Mouse (Mus musculus): ENCODE data around the gene Armc5. TPM values are rescaled to one million over a fixed set of nuclear protein-coding genes. Genes with fewer than 3 reads are reported as not detected.

The Armc5 gene
- total RNA-seq (2021) = 10 to 100 TPM; 17.0 to 18.8 TPM
- long read RNA-seq, experiment 1, transcript Armc5-201 (6 exons, 3,834 nt) = major isoform, 16 of 25 reads
- long read RNA-seq, experiment 1, partial matches to known transcripts = 6 of 25 reads
- long read RNA-seq, experiment 1, other reads (novel, unspliced or antisense) = 3 of 25 reads
- long read RNA-seq, experiment 2, transcript Armc5-201 (6 exons, 3,834 nt) = major isoform, 17 of 25 reads
- long read RNA-seq, experiment 2, partial matches to known transcripts = 5 of 25 reads
- long read RNA-seq, experiment 2, other reads (novel, unspliced or antisense) = 3 of 25 reads

GRCm38 (mm10) chr7:128236856-128237592, at the start of gene Armc5:
Armc5 (plus strand) TSS chr7:128237342.
- peak; percentile 91 for DNase-seq

DNA sequence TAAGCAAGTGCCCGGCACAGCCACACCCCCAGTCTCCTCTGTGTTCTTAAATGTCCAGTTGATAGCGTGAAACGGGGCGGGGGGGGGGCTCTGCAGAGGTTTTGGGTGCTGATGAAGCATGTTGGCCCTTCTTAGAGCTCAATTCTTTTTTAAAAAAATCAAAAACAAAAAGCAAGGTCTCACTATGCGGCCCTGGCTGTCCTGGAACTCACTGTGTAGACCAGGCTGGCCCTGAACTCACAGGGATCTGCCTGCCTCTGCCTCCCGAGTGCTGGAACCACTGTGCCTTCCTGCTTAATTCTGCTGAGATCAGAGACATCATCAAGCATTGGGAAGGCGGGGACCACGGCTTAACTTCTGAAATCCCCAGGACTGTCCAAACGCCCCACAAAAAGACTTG, 35.5 kb upstream of the Armc5 start:
- no peak for DNase-seq

- DNase-seq = no peak
Observed at GRCm38 (mm10) chr7:128203071-128203470, 34.1 kb upstream of the Armc5 start.

DNA sequence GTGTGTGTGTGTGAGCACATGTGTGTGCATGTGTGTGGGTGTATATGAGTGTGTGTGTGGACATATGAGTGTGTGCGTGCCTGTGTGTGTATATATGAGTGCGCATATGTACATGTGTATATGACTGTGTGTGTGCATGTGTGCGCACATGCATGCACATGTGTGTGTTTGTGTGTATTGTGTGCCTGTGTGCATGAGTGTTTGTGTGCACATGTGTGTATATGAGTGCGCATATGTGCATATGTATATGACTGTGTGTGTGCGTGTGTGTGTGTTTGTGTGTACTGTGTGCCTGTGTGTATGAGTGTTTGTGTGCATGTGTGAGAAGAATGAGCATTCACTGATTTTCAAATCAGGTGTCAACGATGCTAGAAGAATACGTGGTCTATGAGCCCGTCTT, 33.0 kb upstream of the Armc5 start:
- DNase-seq = no peak

GRCm38 (mm10) chr7:128205695-128206094, 31.4 kb upstream of the Armc5 start:
- DNase-seq = no peak

GRCm38 (mm10) chr7:128206152-128206551, 31.0 kb upstream of the Armc5 start, which contains the start of gene Cox6a2:
Cox6a2 (minus strand) TSS chr7:128206387.
- DNase-seq = no peak

DNA sequence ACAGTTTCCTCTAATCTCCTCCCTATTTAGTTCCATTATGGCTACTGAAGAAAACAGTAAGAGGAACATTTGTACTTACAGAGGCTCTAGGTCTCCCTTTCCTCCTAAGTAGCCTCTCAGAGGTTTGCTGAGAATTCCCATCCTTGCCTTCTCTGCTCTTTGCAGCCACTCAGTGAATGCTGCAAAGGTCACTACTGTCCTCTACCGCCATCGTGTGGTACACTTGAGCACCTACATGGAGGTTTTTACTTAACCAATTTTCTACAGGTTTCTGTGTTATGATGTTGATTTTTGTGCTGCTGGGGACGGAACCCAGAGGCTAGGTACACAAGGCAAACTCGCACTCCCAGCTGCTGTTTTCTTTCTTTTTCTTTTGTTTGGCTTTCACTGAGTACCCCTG, 29.0 kb upstream of the Armc5 start:
- peak; percentile 75 for DNase-seq

GRCm38 (mm10) chr7:128209826-128210225, 27.3 kb upstream of the Armc5 start:
- DNase-seq = no peak

DNA sequence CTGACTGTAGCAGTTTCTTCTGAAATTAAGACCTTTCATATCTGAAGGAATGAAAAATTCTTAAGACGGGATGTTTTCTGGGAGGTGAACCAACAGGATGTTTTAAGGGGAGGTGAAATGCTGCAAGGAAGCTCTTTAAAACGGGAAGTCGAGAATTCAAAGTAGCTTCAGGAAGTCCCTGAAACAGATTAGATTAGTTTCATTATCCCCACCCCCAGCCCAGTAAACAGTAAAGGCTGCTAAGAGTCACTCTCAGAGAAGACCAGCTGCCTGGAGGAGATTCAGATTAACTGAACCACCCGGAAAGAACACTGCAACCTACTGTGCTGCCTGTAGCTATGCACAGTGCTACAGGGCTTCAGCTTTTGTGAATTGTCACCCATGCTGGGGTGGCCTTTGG, 17.2 kb upstream of the Armc5 start:
- DNase-seq = no peak

GRCm38 (mm10) chr7:128220936-128221335, 16.2 kb upstream of the Armc5 start:
- no peak for DNase-seq

DNA sequence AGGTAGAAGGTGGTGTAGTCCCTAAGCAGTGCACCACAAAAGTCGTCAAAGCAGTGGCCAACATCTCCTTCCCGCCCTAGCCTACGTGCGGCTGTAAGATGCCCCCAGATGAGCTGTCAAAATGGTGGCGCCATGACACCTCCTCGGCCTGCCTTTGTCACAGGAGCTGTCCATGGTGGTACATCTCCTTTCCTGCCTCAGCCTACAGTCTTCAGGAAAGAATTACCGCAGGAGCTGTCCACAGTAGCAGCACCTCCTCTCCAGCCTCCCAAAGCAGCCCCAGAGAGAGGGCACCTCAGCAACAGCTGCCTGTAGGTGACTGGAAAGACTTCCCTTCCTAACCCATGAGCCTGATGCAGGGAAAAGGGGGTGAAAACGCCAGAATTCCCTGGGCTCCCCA, 5.4 kb upstream of the Armc5 start:
- no peak for DNase-seq

- DNase-seq = no peak
Observed at GRCm38 (mm10) chr7:128234796-128235195, 2.3 kb upstream of the Armc5 start.

DNA sequence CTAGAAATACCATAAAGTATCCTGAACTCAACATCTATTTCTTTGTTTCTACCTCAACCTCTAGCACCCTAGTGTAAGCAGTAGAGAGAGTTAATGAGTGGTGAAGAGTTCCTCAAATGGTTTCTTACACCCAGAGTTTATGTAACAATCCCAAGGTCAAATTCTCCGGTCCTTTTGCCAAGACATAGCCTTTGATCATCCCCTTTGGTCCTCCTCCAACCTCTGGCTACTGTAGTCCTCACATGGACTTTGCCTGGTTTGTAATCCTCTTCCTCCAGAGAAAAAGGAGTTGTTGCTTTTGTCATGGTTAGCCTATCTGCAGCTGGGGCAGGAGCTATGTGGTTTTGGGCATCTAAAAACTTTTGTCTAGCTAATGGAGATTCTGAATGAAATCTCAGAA, 1.7 kb upstream of the Armc5 start:
- DNase-seq = no peak

DNA sequence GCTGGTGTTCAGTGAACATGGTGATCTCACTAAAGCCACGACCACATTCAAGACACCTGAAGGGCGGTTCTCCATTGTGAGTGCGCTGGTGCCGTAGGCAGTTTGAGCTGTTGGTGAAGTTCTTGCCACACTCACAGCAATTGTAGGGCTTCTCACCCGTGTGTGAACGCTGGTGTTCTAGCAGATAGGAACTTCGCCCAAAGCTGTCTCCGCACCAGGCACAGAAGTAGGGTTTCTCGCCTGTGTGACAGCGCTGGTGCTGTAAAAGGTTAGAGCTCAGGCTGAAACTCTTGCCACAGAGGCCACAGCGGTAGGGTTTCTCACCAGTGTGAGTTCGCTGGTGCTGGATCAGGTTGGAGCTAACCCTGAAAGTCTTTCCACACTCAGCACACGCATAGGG, 716 bp upstream of the Armc5 start:
- no peak for DNase-seq

DNA sequence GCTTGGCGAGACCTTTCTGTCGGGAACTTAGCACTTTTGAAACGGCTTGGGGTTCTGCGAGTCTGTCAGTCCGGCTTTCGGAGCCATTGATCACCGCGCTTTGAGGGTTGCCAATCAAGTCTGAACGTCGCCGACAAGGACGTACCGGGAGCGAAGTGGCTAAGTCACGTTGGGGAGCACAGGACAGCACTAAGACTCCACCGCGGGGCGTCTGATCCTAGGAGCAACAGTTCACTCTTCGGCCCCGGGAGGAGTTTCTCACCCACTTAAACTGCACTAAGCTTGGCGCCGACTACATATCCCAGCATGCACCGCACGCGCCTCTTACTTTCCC, 418 bp downstream of the Armc5 start:
- DNase-seq = no peak

DNA sequence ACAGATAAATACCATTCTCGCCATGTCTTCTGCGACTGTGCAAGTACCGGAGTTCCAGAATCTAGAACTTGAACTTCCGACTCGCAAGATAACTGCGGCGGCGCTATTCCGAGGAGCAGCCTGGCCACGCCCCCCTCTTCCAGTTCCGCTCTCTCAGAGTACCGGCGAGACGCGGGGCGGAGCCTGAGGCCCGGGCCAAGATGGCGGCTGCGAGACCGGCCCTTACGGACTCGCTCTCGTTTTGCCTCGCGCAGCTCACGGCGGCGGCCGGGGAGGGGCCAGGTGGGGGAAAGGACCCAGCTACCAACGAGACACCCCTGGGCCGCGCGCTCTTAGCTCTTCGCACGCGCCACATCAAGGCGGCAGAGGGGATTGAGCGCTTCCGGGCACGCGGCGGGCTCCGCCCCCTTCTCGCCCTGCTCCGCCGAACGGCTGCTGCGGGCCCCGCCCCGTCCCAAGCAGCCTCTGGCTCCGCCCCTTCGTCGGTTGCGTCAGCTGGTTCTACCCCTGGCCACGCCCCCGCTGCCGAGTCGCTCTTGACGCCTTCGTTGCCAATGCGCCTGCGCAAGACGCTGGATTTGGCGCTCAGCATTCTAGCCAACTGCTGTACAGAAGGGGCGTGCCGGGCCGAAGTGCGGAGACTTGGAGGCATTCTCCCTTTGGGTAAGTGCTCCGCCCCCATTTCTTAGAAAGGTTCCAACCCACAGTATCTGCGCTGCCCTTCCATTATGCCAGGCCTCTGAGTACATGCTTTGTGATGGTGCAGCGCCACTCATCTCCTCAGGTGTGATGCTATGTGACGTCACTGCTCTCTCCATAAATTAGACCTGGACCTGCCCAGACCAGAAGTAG, 1.0 kb downstream of the Armc5 start, which contains the start of gene 9130023H24Rik:
9130023H24Rik (minus strand) TSS at position 105 of the 852 bp plus-strand sequence.
- DNase-seq = peak; percentile 100

DNA sequence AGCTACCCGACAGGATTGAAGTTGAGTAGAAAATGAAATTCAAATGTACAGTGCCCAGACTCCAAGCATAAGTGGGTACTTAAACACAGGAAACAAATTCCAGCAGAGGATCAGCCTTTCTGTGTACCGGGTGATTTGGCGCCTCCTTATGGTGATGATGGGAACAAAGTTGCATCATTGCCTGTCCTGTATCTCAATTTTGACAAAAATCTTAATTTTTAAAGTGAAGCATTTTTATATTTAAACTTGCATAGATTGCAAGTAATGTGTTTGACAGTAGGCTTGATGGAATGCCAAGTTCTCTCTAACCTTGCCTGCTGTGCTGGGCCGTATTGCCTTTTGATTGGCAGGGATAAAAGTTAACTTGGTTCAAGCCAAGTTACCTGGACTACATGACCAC, 1.8 kb downstream of the Armc5 start:
- DNase-seq = no peak

DNA sequence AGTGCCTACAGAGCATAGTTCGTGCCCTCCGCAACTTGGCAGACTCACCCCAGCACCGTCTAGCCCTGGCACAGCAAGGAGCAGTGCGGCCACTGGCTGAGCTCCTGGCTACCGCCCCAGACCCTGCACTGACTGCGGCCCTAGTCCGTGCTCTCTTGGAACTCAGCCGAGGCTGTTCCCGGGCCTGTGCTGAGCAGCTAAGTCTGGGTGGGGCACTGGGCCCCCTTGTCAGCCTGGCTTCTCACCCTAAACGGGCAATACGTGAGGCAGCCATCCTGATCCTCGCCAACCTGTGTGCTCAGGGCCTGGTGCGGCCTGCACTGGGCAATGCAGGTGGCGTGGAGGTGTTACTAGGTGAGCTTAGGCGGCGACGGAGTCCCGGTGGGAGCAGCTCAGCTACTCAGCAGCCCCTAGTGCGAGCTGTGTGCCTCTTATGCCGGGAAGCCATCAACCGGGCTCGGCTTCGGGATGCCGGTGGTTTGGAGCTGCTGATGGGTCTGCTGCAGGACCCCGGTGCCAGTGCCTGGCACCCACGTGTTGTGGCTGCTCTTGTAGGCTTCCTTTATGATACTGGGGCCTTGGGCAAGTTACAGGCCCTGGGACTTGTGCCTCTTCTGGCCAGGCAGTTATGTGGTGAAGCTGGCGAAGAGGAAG, 3.1 kb downstream of the Armc5 start:
- no peak for DNase-seq

DNA sequence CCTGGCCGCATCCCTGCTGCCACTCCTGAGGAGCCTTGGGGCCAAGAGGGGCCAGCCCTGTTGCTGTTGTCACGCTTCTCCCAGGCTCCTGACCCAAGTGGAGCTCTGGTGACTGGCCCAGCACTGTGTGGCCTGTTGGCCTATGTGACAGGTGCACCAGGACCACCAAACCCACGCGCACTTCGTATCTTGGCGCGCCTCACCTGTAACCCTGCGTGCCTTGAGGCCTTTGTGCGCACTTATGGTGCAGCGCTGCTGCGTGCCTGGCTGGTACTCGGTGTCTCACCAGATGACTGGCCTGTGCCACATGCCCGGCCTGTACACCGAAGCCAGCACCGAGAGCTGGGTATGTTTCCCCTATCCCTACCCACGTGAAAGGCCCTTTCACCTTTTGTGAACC, 5.2 kb downstream of the Armc5 start:
- no peak for DNase-seq

DNA sequence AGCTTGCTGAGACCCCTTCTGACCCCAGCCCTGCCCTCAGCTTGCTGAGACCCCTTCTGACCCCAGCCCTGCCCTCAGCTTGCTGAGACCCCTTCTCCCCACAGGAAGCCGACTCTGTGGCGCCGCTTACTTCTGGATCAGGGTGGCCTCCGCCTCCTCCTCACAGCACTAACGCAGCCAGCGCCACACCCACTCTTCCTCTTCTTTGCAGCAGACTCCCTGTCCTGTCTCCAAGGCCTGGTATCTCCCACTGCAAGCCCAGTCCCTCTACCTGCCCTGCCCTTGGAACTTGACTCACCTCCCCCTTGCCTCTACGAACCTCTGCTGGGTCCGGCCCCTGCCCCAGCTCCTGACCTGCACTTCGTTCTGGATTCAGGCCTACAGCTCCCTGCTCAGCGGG, 6.8 kb downstream of the Armc5 start:
- no peak for DNase-seq

DNA sequence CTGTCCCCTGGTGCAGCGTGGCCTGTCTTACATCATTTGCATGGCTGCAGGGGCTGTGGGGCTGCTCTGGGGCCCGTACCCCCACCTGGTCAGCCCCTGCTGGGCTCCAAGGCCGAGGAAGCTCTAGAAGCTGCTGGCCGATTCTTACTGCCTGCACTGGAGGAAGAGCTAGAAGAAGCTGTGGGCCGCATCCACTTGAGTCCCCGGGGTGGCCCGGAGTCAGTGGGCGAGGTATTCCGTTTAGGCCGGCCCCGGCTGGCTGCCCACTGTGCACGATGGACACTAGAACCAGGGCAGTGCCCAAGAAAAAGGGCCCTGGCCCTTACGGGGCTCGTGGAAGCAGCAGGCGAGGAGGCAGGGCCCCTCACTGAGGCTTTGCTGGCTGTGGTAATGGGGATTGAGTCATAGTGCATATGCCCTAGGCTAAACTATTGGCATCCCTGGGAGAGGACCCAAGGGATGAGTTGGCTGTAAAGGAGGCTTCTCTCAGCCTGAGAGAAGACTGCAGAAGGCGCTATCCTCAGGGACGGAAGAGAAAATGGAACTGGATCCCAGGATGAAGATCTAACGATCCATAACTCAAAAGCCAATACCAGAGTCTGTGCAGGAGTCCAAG, 7.4 kb downstream of the Armc5 start:
- no peak for DNase-seq

DNA sequence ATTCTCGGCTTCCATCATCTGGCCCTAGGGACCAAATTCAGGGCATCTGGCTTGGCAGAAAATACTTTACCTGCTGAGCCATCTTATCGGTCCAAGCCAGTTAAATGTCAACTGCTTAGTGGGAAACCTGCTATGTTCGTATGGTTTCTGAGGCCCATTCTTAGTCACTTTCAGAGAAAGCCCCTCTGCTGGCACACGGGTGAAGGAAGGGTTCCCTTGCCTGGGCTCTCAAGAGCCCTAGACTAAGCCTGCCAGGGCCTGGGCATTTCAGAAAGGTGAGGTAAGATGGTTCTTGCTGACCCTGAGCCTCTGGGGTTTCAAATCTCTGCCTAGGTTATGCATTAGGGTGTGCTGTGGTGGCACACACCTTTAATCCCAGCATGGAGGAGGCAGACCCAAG, 8.4 kb downstream of the Armc5 start:
- no peak for DNase-seq

All from adrenal gland, postnatal 10 days (tissue).